8 mouse cellular contexts compared by ENCODE assay signal in genomic region chr16:64873416-64874305, GRCm38 (mm10). TPM values are rescaled to one million over a fixed set of nuclear protein-coding genes. Genes with fewer than 3 reads are reported as not detected.
DNase-seq lines count a peak whose midpoint lies in the region; ATAC-seq and TF ChIP-seq lines count a peak whose summit lies in the region.

No protein-coding gene starts in this region.

- H3K4me1 ChIP-seq in erythroblast, embryonic 14.5 days (ENCODE audit: control insufficient read depth), result peaks cover 15% of the 10 kb centered on the region
- no peaks in the 10 kb centered on the region for H3K4me1 ChIP-seq in heart, embryonic 13.5 days
- H3K4me1 ChIP-seq in kidney, postnatal 0 days (replicated peaks; ENCODE audit: insufficient read depth, low read length), result 0 out of 2 replicates have a peak, but pooled peaks cover 3% of the 10 kb centered on the region
- H3K4me1 ChIP-seq in liver, embryonic 12.5 days, result peaks cover 6% of the 10 kb centered on the region; the same call in 1 of the 2 replicates

- H3K27me3 ChIP-seq in erythroblast, embryonic 14.5 days (ENCODE audit: control insufficient read depth), result no peaks in the 10 kb centered on the region
- H3K27me3 ChIP-seq in heart, embryonic 13.5 days (replicated peaks), result no peaks in the 10 kb centered on the region
- no peaks in the 10 kb centered on the region for H3K27me3 ChIP-seq in kidney, postnatal 0 days (ENCODE audit: insufficient read depth, low read length)
- H3K27me3 ChIP-seq in liver, embryonic 12.5 days (replicated peaks), result no peaks in the 10 kb centered on the region
- no peaks in the 10 kb centered on the region for H3K27me3 ChIP-seq in splenic B cell, adult 2 months (ENCODE audit: control insufficient read depth, insufficient read depth, low read length, poor library complexity, severe bottlenecking)

- H3K9ac ChIP-seq in heart, embryonic 13.5 days, result peak overlapping the region; percentile 89
- peak overlapping the region; percentile 74 for H3K9ac ChIP-seq in kidney, postnatal 0 days (ENCODE audit: low read depth, low read length)
- peak overlapping the region; percentile 70 for H3K9ac ChIP-seq in liver, embryonic 12.5 days

- H3K4me3 ChIP-seq in erythroblast, embryonic 14.5 days (replicated peaks), result peak overlapping the region; percentile 84
- H3K4me3 ChIP-seq in heart, embryonic 13.5 days, result peak overlapping the region; percentile 82
- H3K4me3 ChIP-seq in kidney, postnatal 0 days (replicated peaks; ENCODE audit: low read depth, low read length), result peak overlapping the region; percentile 82
- peak overlapping the region; percentile 72 for H3K4me3 ChIP-seq in liver, embryonic 12.5 days

- peak overlapping the region; percentile 94 for H3K27ac ChIP-seq in heart, embryonic 13.5 days (replicated peaks)
- peak overlapping the region; percentile 97 for H3K27ac ChIP-seq in kidney, postnatal 0 days
- H3K27ac ChIP-seq in liver, embryonic 12.5 days, result peak overlapping the region; percentile 89

- H3K9me3 ChIP-seq in erythroblast, embryonic 14.5 days (ENCODE audit: control insufficient read depth, low read length), result no peaks in the 10 kb centered on the region
- no peaks in the 10 kb centered on the region for H3K9me3 ChIP-seq in heart, embryonic 13.5 days
- H3K9me3 ChIP-seq in kidney, postnatal 0 days (replicated peaks; ENCODE audit: low read length), result no peaks in the 10 kb centered on the region
- no peaks in the 10 kb centered on the region for H3K9me3 ChIP-seq in liver, embryonic 12.5 days (replicated peaks)

- peak; percentile 84 for ATAC-seq in heart, embryonic 13.5 days (ENCODE audit: extremely low read depth, insufficient number of reproducible peaks, low FRiP score, low TSS enrichment)
- ATAC-seq in kidney, postnatal 0 days (replicated peaks; ENCODE audit: low FRiP score, low read depth), result peak; percentile 94
- peak; percentile 96 for ATAC-seq in liver, embryonic 12.5 days

- TF ChIP-seq CTCF in kidney, postnatal 0 days (IDR thresholded peaks at IDR 0.05; ENCODE audit: low read depth), result no peak

- no peaks in the 10 kb centered on the region for H3K36me3 ChIP-seq in erythroblast, embryonic 14.5 days (ENCODE audit: control insufficient read depth)
- no peaks in the 10 kb centered on the region for H3K36me3 ChIP-seq in heart, embryonic 13.5 days
- H3K36me3 ChIP-seq in kidney, postnatal 0 days (ENCODE audit: insufficient read depth, low read length), result no peaks in the 10 kb centered on the region
- H3K36me3 ChIP-seq in liver, embryonic 12.5 days, result no peaks in the 10 kb centered on the region
- no peaks in the 10 kb centered on the region for H3K36me3 ChIP-seq in splenic B cell, adult 2 months (ENCODE audit: control insufficient read depth, insufficient read depth, low read length, poor library complexity, severe bottlenecking)

- WGBS in heart, embryonic 13.5 days, result 3% methylated on average over 29 of the region's 29 CpGs
- WGBS in kidney, postnatal 0 days, result 3% methylated on average over 29 of the region's 29 CpGs
- 2% methylated on average over 29 of the region's 29 CpGs for WGBS in liver, embryonic 12.5 days (ENCODE audit: insufficient replicate concordance)

- H3K4me2 ChIP-seq in heart, embryonic 13.5 days, result peak overlapping the region; percentile 76
- H3K4me2 ChIP-seq in kidney, postnatal 0 days (ENCODE audit: low read length), result peak overlapping the region; percentile 64
- H3K4me2 ChIP-seq in liver, embryonic 12.5 days, result peak overlapping the region; percentile 70

- peak; percentile 75 to 78 for DNase-seq in B cell, adult 2 months
- DNase-seq in brain, adult 2 months (ENCODE audit: low read depth, low spot score), result peak; percentile 86
- DNase-seq in kidney, postnatal 0 days (ENCODE audit: low spot score), result peak; percentile 94
- DNase-seq in naive thymus-derived CD4-positive, alpha-beta T cell, adult 2 months (ENCODE audit: low read depth), result peak; percentile 88
- peak; percentile 80 for DNase-seq in splenic B cell, adult 2 months (ENCODE audit: low read depth, low spot score)

RNA-seq across cellular contexts. Expression of gene Cggbp1, which starts 21.9 kb away (rescaled TPM):
- polyA plus RNA-seq in erythroblast, embryonic 14.5 days (2012), result 1.3 and 1.5 TPM in 2 replicates
- polyA plus RNA-seq in heart, embryonic 13.5 days (2015; fragmentation: Nextera tagmentation; extraction: Ambion mirVana), result 42.7 and 44.0 TPM in 2 replicates
- polyA plus RNA-seq in kidney, postnatal 0 days (2015; fragmentation: Nextera tagmentation; extraction: Ambion mirVana), result 64.2 and 66.4 TPM in 2 replicates
- polyA plus RNA-seq in liver, embryonic 12.5 days (2016; fragmentation: Nextera tagmentation; extraction: Ambion mirVana), result 40.1 and 42.4 TPM in 2 replicates

RNA-seq across cellular contexts. Expression of gene Zfp654, which starts 22.2 kb away (rescaled TPM):
- polyA plus RNA-seq in erythroblast, embryonic 14.5 days (2012), result 0.02 and 0.03 TPM in 2 replicates
- polyA plus RNA-seq in heart, embryonic 13.5 days (2015; fragmentation: Nextera tagmentation; extraction: Ambion mirVana), result 4.4 and 5.1 TPM in 2 replicates
- polyA plus RNA-seq in kidney, postnatal 0 days (2015; fragmentation: Nextera tagmentation; extraction: Ambion mirVana), result 5.1 TPM in 2 replicates
- 5.0 and 5.4 TPM in 2 replicates for polyA plus RNA-seq in liver, embryonic 12.5 days (2016; fragmentation: Nextera tagmentation; extraction: Ambion mirVana)

Comparison
In these comparisons a context has a peak if more than half of its experiments do, and no peak if none do; other contexts are left out.
1. Peak in every context shown above with its lines: DNase-seq, ATAC-seq, H3K4me3 ChIP-seq and H3K27ac ChIP-seq.
2. RNA of gene Cggbp1, which starts 21.9 kb away (polyA plus RNA-seq): 64.2 to 66.4 TPM in kidney, postnatal 0 days, 42.7 to 44.0 TPM in heart, embryonic 13.5 days and 40.1 to 42.4 TPM in liver, embryonic 12.5 days; 1.3 to 1.5 TPM in erythroblast, embryonic 14.5 days; every median in the first group is over 10 times any median in the second.